Mouse (Mus musculus): ENCODE results near the gene Atp6v1f.

DNA sequence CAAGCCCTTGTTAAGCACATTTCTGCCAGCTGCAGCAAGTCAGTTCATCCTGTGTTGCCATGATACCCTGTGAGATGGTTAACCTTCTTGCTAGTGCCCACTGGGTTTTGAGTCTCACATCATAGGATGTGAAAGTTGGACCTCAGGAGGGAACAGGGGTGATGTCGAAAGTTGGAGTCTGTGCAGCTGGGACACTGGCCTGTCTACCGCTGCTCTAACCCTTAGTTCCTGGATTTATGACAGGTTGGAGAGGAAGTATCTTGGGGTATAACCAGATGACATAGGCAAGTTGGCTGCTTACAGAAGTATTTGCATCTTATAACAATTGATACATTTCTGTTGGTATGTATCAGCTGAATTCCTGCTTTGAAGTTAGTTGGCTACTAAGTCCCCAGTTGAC is 46.9 kb upstream of the Atp6v1f start:
- TF ChIP-seq TAL1 (IDR thresholded peaks at IDR 0.05; ENCODE audit: low read length) = no peak
- TF ChIP-seq GATA1 (IDR thresholded peaks at IDR 0.05; ENCODE audit: low read length) = no peak
